In the genomic region with DNA sequence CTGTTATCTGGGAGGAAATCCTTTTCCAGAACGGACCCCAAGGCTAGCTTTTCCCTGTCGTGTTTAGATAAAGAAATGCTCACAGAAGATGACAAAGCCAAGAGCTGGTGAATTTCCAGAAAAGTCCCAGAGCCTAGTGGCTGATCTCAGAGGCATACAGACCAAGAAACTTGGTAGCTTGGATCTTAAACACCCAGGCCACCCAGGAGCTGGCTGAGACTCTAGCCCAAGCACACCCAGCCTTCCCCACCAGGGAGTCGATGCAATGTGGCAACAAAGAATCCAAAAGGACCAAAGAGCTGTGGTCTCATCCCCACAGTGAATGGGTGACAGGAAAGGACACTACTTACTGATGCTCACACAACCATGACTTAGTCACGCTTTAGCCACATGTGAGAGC, we compare ENCODE assay signal across 25 mouse cellular contexts.
"Had no signal": no experiment of that assay in that cellular context is flagged by ENCODE, and none has a peak within 500 bp of the region (broad histone marks: within the 10 kb centered on the region; RNA-seq: fewer than 3 reads in every experiment).

No protein-coding gene starts in this region.

- H3K4me3 ChIP-seq: embryonic facial prominence, embryonic 10.5 days; embryonic facial prominence, embryonic 12.5 days; embryonic facial prominence, embryonic 13.5 days; embryonic facial prominence, embryonic 15.5 days; erythroblast, embryonic 14.5 days; forebrain, embryonic 10.5 days; forebrain, embryonic 12.5 days; forebrain, embryonic 13.5 days; forebrain, embryonic 15.5 days; gastrocnemius, adult 2 months; heart, adult 2 months had no signal

- H3K4me1 ChIP-seq: embryonic facial prominence, embryonic 10.5 days; embryonic facial prominence, embryonic 12.5 days; embryonic facial prominence, embryonic 13.5 days; embryonic facial prominence, embryonic 15.5 days; forebrain, embryonic 15.5 days had no signal

- H3K27ac ChIP-seq: embryonic facial prominence, embryonic 10.5 days; embryonic facial prominence, embryonic 12.5 days; embryonic facial prominence, embryonic 13.5 days; embryonic facial prominence, embryonic 15.5 days; forebrain, embryonic 10.5 days; forebrain, embryonic 12.5 days; forebrain, embryonic 13.5 days; forebrain, embryonic 15.5 days; gastrocnemius, adult 2 months; heart, adult 2 months had no signal

- DNase-seq: cerebellum, adult 2 months; cerebellum, adult 8-10 months; cerebellum, adult 9-10 months; cerebellum, adult 9-11 months; cerebellum, postnatal 10 days; cerebellum, postnatal 14 days; cerebellum, postnatal 25 days; cerebellum, postnatal 36 days; embryo, embryonic 11 days; forebrain, postnatal 0 days; gastrocnemius, adult 2 months; gastrocnemius, postnatal 10 days; gastrocnemius, postnatal 14 days; gastrocnemius, postnatal 25 days; gastrocnemius, postnatal 36 days; heart, adult 2 months had no signal

- H3K9me3 ChIP-seq: embryonic facial prominence, embryonic 10.5 days; embryonic facial prominence, embryonic 12.5 days; embryonic facial prominence, embryonic 13.5 days; embryonic facial prominence, embryonic 15.5 days; forebrain, embryonic 10.5 days; forebrain, embryonic 12.5 days; forebrain, embryonic 13.5 days; forebrain, embryonic 15.5 days had no signal

- H3K36me3 ChIP-seq: embryonic facial prominence, embryonic 10.5 days; embryonic facial prominence, embryonic 12.5 days; embryonic facial prominence, embryonic 13.5 days; embryonic facial prominence, embryonic 15.5 days; forebrain, embryonic 10.5 days; forebrain, embryonic 12.5 days; forebrain, embryonic 15.5 days had no signal

- H3K27me3 ChIP-seq: embryonic facial prominence, embryonic 12.5 days; embryonic facial prominence, embryonic 13.5 days; embryonic facial prominence, embryonic 15.5 days; forebrain, embryonic 12.5 days; forebrain, embryonic 13.5 days; forebrain, embryonic 15.5 days had no signal
